Mouse (Mus musculus) bone marrow, adult 2 months (tissue): ENCODE measurements around the gene Pus10. TPM values are rescaled to one million over a fixed set of nuclear protein-coding genes. Genes with fewer than 3 reads are reported as not detected.

Source experiments
- H3K27ac ChIP-seq: fragments of 200-500 bp; 2 replicates; pipeline ENCODE4 v1.5.1; 2012; ENCODE audit warnings: low read depth, mild to moderate bottlenecking, control low read depth, inconsistent platforms, low read length; ENCODE audit not compliant: control insufficient read depth, poor library complexity, insufficient read depth
- H3K4me1 ChIP-seq: fragments of 200-500 bp; 2 replicates; pipeline ENCODE4 v1.6.1; 2011; ENCODE audit warnings: low read length; ENCODE audit not compliant: control insufficient read depth, insufficient read depth
- H3K4me3 ChIP-seq: fragments of 200-500 bp; replicated peaks from 2 replicates; pipeline ENCODE3; 2011; ENCODE audit warnings: mild to moderate bottlenecking, low read depth, low read length, control low read depth; ENCODE audit not compliant: control insufficient read depth
- CTCF ChIP-seq: fragments of 200-500 bp; IDR thresholded peaks from 2 replicates; pipeline ENCODE4 v1.5.1; 2011; ENCODE audit warnings: low read length, control low read depth; ENCODE audit not compliant: control insufficient read depth, insufficient read depth
- POLR2A ChIP-seq: fragments of 200-500 bp; IDR thresholded peaks from 2 replicates; pipeline ENCODE4 v1.6.1; 2011; ENCODE audit warnings: low read depth, mild to moderate bottlenecking, control low read depth, low read length, borderline replicate concordance; ENCODE audit not compliant: control insufficient read depth
- WGBS: fragments of 180-500 bp; shearing (Covaris S2); methylation state at CpG from one replicate; pipeline ENCODE4 v1.1.7; 2018; 5-methylcytosine and 5-hydroxymethylcytosine counted together
- polyA plus RNA-seq: library from polyadenylated mRNA; stranded (reverse); fragments of >200 nt; gene quantifications from 2 replicates; pipeline ENCODE4 v1.2.4, GENCODE M21; 2011; ENCODE audit warnings: low replicate concordance; ENCODE audit not compliant: missing spikeins, insufficient read depth, insufficient read length

Gene Pus10
- polyA plus RNA-seq, 1 experiment = 12.0 TPM

- H3K27ac ChIP-seq = no peak overlapping the region
- TF ChIP-seq POLR2A (no peak), CTCF (no peak)
- no peak overlapping the region for H3K4me3 ChIP-seq
- 42% methylated on average over 2 of the region's 2 CpGs for WGBS
- H3K4me1 ChIP-seq = no peaks in the 10 kb centered on the region
Measured at GRCm38 (mm10) chr11:23657791-23658190, 7.7 kb upstream of the Pus10 start.

- TF ChIP-seq CTCF (no peak), POLR2A (no peak)
- Histone ChIP-seq H3K27ac (no peak overlapping the region), H3K4me3 (no peak overlapping the region), H3K4me1 (no peaks in the 10 kb centered on the region; the same call in 1 of the 2 replicates)
Measured at GRCm38 (mm10) chr11:23664232-23664631, 1.2 kb upstream of the Pus10 start.

- peak; percentile 11; the same call in 1 of the 2 replicates for TF ChIP-seq CTCF
- peak; percentile 83 for TF ChIP-seq POLR2A
- under 1% methylated on average over 49 of the region's 49 CpGs for WGBS
- Histone ChIP-seq H3K4me3 (peak within 1 kb of the TSS; percentile 94), H3K4me1 (no peaks in the 10 kb centered on the region; the same call in 1 of the 2 replicates), H3K27ac (peak within 1 kb of the TSS; percentile 91)
Measured at GRCm38 (mm10) chr11:23665798-23666501, 476 bp downstream of the Pus10 start, which contains the start of gene Pex13. Gene Pex13 (minus strand): TSS chr11:23665959.

GRCm38 (mm10) chr11:23666526-23666925 lies 1.1 kb downstream of the Pus10 start:
- 5% methylated on average over 5 of the region's 5 CpGs for WGBS
- H3K4me1 ChIP-seq = no peaks in the 10 kb centered on the region; the same call in 1 of the 2 replicates
- peak overlapping the region; percentile 91 for H3K27ac ChIP-seq
- TF ChIP-seq CTCF = no peak
- TF ChIP-seq POLR2A = no peak
- peak overlapping the region; percentile 94 for H3K4me3 ChIP-seq

GRCm38 (mm10) chr11:23667128-23667527 lies 1.7 kb downstream of the Pus10 start:
- TF ChIP-seq CTCF = no peak
- no peak for TF ChIP-seq POLR2A
- no peaks in the 10 kb centered on the region; the same call in 1 of the 2 replicates for H3K4me1 ChIP-seq
- H3K27ac ChIP-seq = no peak overlapping the region
- 5% methylated on average over 3 of the region's 3 CpGs for WGBS
- H3K4me3 ChIP-seq = no peak overlapping the region

GRCm38 (mm10) chr11:23672256-23672749 lies 6.8 kb downstream of the Pus10 start:
- H3K4me1 ChIP-seq = no peaks in the 10 kb centered on the region
- TF ChIP-seq CTCF = no peak
- TF ChIP-seq POLR2A = no peak
- H3K4me3 ChIP-seq = no peak overlapping the region
- 84% methylated on average over 4 of the region's 4 CpGs for WGBS
- H3K27ac ChIP-seq = no peak overlapping the region

GRCm38 (mm10) chr11:23676100-23676499 lies 10.6 kb downstream of the Pus10 start:
- Histone ChIP-seq H3K4me1 (no peaks in the 10 kb centered on the region), H3K27ac (no peak overlapping the region), H3K4me3 (no peak overlapping the region)
- TF ChIP-seq CTCF (no peak), POLR2A (no peak)
- 82% methylated on average over 5 of the region's 5 CpGs for WGBS

GRCm38 (mm10) chr11:23679044-23679642 lies 13.7 kb downstream of the Pus10 start:
- peaks cover 2% of the 10 kb centered on the region; the same call in 1 of the 2 replicates for H3K4me1 ChIP-seq
- no peak overlapping the region for H3K4me3 ChIP-seq
- 51% methylated on average over 3 of the region's 3 CpGs for WGBS
- H3K27ac ChIP-seq = no peak overlapping the region
- TF ChIP-seq POLR2A = no peak
- TF ChIP-seq CTCF = peak; percentile 19; the same call in 1 of the 2 replicates
